Mouse (Mus musculus) skeletal muscle tissue, adult 2 months (tissue): Measurements from ENCODE around the gene Atp8a2.
"Not testable (repeated sequence)": the region's sequence is repeated elsewhere in the genome, so short reads cannot be mapped to it uniquely, and the experiment has no call there.

Experiments used
- DNase-seq: peaks from one replicate; pipeline ENCODE4 v3.0.0-alpha.2; 2012; ENCODE audit warnings: low read depth, low spot score

Atp8a2 gene

DNA sequence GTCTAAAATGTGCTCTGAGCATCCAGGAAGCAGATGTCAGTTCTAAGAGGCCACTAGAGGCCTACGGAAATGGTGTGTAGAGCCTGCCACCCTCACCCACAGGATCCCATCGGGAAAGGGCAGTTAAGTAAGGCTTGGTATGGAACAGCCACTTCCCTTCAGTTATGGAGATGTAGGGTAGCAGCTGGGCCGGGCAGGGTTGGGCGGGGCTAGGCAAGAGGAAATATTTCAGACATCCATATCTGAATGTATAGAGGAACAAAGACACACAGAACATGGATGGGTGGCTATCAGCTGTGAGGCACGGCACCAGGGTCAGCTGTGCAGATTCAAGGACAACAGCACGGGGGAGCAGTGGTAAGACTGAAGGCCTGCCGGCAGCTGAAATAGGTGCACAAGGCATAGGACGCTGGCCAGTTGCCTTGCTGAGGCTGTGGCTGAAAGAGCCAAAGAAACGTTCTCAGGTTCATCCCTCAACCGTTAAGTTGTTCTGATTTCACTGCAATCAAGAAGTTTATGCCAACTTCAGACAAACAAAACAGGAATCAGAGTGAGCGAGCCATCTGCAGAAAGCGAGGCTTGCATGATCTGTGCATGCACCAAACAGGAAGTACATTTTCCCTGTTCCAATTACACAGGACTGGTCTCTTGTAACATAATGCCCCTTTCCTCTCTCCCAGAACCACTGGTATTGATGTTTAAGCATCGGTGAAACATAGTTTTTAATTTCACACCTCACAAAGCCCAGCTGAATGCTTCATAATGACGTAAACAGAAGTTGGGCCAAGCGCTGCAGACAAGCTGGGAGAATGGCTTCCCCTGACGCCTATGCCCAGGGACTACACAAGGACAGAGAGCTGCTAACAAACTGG lies 549.9 kb downstream of the Atp8a2 start:
- DNase-seq: no peak

DNA sequence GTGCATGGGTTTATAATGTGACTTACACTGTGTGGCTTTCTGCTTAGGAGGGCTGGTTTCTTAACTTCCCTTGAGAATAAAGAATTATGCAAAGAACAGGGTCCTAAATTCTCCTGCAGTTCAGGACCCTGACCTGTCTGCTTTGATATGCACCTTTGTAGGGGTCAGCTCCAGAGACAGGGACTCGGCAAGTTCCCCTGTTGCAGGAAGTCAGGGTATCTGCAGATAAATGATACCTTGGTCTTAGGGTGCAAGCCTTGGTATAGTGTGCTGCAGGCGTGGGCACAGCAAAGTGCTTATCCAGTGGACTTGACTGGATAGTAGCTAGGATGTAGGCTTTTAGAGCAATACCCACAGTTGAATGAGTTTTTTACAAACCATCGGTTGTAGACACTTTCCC lies 552.1 kb downstream of the Atp8a2 start:
- DNase-seq: no peak

DNA sequence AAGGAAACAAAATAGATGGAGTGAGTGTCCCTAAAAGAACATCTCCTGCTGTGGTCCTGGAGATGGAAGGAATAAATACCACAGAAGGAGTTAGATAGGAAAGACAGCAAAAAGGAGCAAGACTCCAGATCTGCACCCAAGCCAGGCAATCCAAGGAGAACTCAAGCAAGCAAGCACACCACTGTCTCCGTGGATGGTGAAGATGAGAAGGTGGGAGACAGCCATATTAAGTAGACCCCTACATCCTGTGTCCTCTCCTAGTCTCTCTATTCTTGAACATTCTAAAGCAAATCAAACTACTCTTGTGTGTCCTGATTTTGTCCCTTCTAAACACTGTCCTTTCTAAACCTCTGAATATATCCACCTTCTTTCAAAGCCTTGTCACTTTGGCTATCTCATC lies 552.8 kb downstream of the Atp8a2 start:
- DNase-seq: no peak

DNA sequence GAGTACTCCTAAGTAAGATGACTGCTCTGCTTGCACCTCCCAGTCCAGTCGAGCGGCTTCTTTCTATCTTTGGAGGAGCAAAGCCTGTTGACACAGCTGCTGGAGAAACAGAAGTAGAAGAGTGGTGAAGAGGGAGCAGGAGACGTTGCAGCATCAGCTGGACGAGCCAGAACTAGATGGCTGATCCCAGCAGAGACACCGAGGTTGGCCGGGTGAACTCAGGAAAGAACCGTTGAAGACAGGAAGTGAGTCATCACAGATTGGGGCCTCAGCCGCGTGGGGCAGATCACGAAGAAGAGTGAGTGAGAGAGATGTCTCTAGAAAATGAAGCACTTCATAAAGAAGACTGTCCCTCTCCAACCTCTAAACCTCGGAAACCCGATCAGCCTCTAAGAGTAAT lies 553.4 kb downstream of the Atp8a2 start:
- DNase-seq: no peak

DNA sequence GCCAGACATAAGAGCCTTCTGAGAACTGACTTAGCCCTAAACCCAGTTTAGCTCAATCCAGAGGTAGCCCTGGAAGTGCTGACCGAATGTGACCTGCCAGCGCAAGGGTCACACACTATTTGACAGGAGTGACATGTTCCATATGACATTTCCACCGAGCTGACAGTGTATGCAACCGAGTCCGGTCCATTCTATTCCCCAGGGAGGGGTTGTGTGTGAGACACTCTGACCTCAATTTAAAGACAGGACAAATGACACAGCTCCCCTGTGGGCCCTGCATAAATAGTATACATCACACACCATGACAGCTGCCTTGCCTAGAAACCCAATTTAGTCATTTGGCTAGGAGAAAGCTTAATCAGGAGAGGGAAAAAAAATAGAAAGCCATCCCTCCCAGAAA lies 555.1 kb downstream of the Atp8a2 start:
- DNase-seq: no peak

DNA sequence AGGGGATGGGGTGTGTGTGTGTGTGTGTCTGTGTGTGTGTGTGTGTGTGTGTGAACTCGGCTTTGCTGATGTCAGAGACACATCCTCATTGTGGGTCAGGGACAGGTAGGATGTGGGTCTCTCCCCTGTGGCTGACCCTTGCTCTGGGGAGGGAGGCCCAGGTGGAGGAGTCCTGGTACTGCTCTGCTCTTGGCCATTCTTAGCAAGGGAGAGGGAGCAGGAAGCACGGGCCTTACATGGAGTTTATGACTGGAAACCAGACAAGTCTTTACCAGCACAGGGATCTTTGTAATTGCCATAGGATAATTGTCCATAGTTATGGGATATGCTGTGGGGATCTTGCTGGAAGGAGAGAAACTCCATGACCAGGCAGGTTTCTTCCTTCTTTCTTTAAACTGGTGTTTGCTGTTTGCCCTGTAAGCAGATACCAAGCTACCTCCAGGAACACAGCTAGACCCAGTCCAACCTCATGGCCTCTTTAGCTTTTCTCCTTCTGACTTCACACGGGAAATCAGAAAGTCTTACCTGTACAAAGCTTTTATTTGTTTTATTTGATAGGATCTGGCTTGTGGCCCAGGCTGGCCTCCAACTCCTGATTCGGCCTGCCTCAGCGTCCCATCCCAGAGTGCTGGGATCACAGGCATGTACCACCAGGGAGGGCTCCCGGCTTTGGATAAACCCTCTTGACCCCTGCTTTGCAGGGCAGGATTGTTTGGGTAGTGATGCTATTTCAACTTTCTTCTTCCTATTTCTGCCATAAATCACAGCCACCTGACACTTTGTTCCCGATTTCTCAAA lies 557.9 kb downstream of the Atp8a2 start:
- no peak for DNase-seq

DNA sequence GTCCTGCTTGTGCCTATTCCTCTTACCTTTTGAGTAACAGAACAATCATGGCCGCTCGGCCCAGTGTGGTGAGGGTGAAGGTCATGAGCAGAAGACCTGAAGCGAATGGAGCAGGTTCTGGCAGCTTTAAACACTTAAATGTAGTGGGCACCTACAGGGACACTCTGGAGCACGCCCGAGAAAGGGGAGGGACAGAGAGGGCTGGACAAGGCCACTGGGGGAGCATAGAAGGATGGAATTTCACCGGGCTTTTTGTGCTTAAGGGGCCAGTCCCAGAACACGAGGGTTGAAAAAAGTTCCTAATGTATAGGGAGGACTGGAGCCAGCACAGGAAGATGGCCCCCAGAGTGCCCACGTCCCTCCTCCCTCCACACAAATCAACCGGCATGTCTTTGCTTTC lies 563.0 kb downstream of the Atp8a2 start:
- no peak for DNase-seq

DNA sequence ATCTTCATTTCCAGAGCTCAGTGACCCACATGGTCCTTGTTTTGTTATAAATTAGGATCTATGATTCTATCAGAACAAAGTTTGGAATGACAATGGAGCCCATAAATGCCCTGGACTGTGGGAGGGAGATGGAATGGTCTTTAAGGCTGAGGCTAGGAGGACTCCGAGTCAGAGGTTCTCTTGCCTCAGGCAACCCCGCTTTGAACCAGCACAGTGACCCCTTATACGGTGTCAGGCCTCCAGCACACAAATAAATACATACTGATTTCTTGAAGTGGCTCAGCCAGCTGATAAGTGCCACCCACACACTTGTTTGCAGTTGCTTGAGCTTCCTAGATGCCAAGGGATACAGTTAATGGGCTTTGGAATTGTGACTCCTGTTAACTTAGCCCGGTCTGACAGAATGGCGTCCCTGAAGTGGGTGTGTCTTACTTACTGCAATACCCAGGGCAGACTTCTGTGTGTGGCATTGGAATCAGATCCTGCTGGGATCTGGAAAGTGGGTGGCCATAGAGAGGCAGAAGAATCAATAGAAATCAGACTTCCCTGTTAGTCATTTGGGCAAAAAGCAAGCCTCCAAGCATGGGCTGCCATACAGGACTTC lies 563.6 kb downstream of the Atp8a2 start:
- no peak for DNase-seq

DNA sequence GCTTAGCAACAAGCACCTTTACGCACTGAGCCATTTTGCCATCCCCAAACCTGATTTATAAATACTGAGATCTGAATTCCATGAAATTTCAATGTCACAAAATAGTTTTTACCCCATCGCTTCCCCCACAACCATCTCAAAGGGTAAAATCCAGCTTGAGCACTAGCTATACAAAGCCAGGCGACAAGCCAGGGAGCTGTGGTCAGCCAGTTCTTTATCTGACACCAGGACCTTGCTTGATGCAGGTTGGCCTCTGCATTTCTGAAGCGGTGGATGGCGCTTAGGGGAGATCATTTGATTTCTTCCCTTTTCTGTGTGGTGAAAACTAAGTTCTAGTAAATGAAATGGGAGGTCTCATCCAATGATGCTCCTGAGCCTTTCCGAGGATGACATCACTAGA lies 564.9 kb downstream of the Atp8a2 start:
- DNase-seq: no peak

DNA sequence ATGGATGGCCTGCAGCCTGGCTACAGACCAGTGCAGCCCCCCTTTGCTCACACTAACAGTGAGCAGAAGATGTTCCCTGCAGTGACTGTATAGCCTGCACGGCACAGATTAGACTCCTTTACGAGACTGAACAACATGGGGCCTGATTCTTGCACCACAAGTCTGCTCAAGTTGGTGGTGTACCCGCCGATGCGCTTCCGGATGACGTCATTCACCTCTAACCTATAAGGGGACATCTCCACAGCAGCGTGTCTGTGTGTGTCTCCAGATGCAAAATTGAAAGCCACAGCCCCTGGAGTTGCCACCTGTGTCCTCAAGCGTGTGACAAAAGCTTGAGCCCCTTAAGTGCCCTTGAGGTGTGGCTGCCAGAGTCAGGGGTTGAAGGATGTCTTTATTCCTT lies 566.9 kb downstream of the Atp8a2 start:
- DNase-seq: no peak

DNA sequence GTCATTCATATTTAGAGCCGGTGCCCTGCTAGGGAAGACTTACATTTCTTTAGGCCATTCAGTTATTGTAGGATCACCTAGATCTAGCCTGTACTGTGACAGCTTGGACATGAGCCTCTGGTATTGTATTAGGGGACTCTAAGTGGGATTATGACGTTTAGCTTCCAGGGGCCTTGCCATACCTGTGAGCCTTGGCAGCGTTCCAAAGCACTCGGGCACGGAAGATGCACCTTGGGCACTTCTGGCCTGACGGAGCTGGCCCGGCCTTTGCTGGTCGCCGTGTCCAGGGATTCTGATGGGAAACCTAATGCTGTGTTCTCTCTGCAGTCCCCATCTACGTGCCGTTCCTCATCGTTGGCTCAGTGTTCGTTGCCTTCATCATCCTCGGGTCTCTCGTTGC lies 567.7 kb downstream of the Atp8a2 start:
- DNase-seq: no peak

DNA sequence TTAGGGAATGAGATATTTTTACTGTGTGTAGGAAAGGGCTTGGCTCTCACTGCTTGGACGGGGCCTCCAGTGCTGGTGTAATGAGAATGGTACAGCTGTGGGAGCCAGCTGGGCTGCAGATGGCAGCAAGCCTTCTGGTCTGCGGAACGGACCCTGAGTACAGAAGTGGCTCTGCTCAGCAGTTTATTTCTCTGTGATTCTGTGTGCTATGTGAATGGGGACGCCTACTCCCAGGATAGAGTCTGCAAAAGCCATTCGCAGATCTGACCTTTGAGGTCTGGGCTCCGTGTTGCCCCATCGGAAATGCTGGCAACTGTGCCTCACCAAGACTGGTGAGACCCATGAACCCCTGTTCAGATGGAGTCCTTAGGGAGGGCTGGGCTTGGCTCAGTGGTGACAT lies 569.2 kb downstream of the Atp8a2 start:
- DNase-seq: peak; percentile 39

DNA sequence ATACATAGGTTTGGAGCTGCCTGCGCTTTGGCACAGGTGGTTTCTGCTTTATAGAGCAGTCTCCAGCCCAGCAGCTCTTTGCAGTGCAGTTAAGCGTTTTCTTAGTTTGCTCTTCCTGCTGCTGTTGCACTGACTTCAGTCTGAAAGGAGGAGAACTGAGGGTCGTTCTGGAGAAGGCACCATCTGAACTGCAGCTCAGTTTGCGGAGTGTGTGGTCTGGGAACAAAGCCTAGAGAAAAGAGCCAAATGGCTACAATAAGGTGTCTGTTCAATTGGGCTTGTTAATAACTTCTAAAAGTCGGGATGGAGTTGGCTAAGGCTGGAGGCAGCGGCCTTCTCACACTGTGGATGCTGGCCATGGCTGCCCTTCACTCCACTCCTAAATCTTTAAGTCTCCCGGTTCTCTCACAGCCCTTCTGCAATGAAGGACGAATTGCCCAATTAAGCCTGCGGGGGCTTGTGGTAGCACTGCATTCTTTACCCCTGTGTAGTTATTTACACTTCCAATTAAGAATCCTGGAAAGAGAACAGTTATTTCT lies 569.8 kb downstream of the Atp8a2 start:
- DNase-seq: no peak

DNA sequence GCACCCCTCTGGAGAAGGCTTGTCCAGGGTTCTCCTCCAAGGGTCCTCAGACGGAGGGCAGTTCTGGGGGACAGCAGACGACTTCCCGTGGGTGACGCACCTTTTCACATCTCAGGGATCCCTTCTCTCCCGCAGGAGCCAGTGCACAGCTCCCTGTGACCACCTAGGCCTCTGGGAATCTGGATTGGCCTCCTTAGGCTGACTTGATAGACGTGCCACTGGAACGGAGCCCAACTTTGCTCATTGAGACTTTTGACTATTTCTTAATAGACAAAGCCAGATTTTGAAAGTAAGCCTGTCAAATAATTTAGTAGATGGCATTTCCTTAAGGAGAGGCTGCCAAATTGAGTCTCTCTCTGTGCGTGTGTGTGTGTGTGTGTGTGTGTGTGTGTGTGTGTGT lies 570.3 kb downstream of the Atp8a2 start:
- DNase-seq: peak; percentile 42

DNA sequence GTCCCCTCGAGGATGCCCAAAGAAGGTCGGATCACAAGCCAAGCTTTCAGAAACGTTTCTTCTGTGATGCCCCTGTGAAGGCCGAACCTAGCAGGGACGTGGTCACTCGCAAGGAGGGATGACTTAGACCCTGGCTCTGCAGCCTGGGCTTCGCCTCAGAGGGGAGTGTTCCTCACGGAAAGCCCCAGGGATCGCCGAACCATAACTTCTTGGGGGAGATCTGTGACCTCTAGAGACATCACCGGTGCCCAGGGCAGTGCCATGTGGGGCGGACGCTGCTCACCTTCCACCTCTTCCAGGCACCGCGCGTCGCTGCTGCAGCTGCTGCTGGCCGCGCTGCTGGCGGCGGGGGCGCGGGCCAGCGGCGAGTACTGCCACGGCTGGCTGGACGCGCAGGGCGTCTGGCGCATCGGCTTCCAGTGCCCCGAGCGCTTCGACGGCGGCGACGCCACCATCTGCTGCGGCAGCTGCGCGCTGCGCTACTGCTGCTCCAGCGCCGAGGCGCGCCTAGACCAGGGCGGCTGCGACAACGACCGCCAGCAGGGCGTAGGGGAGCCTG lies 571.1 kb downstream of the Atp8a2 start:
- peak; percentile 56 for DNase-seq

DNA sequence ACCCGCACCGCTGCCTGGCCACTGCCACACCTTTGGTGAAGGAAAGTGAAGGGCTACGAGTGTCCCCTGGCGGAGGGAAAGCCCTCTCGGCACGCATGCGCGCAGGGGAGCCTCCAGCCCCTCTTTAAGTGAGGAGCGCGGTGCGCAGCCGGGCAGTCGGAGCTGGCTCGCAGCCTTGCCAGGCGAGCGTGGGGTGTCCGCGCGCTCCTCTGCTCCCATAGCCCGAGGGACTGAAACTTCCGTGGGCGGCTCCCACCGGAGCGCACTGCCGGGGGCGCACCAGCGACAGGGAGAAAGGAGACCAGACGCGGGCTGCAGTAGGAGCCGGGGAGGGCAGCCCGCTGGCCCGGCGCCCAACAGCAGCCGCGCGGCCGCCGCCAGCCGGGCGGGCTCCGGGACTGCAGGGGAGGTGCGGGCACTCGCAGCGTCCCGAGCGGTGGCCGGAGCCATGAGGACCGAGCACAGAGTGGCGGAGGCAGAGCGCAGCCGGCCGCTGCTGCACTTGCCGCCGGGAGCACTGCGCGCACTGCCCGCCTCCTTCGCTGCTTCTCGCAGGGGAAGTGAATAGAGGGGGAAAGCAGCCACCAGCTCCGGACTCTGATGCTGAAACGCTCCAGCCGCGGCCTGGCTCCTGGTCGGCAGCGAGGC lies 571.7 kb downstream of the Atp8a2 start, which contains the start of gene Shisa2:
Shisa2 (plus strand) TSS at position 151 of the 648 bp plus-strand sequence.
- DNase-seq: peak; percentile 89

DNA sequence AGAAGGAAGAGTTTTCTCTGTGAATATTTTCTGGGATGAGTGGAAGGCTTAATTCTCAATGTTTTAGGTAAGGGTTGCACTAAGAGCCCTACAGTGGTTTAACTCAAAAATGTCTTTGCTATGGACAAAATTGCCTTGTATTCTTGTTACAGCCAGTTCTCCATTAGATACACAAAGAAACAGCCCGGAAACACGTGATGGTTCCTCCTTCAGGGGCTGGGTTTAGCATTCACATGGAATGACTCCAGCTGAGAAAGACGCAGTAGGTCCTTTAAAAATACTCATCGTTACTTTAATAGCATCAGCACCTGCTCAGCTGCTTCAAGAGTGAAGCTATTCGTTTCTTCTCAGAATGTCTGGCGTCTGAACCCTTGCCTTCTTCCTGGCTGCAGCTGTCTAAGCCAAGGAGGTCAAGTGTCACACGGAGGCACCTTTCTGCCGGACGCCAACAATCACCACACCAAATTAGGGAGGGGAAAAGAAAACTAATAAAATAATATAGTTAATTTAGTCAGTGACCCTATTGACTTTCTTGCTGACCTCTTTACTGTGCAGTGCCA lies 572.6 kb downstream of the Atp8a2 start:
- peak; percentile 83 for DNase-seq

DNA sequence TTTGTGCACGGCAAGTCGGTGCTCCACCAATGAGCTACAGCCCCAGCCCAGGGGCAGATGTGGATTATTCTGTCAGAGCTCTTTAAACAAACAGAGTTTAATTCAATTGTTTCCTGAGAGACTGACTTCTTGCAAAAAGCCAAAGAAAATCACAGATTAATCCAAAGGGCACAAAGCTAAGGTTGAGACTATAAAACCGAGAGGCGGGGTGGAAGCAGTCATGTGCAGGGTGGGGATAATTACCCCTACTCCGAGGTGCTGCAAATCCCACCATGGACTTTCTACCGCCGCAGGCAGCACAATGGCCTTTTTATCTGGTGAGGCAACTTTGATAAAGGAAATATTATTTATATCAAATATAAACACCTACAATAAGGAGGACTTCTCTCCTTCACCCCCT lies 580.2 kb downstream of the Atp8a2 start:
- DNase-seq: no peak

DNA sequence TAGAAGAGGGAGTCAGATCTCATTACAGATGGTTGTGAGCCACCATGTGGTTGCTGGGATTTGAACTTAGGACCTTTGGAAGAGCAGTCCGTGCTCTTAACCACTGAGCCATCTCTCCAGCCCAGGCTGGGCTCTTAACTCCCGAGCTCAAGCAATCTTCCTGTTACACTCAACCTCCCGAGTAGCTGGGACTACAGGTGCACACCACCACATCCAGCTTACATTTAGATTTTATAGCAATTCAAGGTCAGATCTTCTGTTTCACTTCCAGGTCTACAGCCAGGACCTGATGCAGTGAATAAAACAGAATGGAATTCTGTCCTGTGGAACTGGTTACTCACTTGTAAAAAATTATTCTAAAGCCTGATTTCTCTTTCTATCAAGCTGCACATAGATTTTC lies 582.8 kb downstream of the Atp8a2 start:
- DNase-seq: not testable (repeated sequence)

DNA sequence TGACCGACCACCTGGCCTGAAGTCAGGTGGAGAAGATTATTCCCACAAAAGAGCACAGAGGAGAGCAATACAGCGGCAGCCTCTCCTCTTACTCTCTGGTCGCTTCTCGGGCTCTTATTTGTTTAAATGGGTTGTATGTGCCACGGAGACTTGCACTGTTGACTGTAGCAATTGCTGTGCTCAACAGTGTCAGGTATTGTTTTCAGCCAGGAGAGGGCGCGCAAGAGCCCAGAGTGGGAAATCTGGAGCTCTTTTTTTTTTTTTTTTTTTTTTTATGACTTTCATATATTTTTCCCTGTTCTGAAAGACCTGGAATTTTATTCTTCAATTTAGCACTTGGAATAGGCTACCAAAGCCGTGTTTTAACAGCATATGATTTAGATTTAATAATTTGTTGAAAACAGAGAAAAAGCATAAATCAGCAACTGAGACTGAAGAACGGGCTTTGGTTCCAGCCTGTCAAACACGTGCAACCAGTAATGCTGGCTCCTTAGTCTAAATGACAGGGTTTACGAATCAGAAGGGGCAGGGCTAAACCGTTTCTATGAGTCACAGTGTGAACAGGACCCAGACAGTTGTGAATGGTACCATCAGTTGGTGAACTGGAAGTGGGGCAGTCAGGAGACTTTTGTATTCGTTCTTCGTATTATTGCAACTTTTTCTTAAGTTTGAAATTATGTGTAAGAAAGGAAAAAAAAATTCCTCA lies 583.9 kb downstream of the Atp8a2 start:
- peak; percentile 30 for DNase-seq
